Mouse (Mus musculus) right cerebral cortex, adult 18-20 months (tissue): ENCODE data around the gene Igf1r.

Experiments used
- DNase-seq: peaks from one replicate; pipeline ENCODE4 v3.0.0; 2022; ENCODE audit warnings: mixed read lengths

Igf1r gene

DNA sequence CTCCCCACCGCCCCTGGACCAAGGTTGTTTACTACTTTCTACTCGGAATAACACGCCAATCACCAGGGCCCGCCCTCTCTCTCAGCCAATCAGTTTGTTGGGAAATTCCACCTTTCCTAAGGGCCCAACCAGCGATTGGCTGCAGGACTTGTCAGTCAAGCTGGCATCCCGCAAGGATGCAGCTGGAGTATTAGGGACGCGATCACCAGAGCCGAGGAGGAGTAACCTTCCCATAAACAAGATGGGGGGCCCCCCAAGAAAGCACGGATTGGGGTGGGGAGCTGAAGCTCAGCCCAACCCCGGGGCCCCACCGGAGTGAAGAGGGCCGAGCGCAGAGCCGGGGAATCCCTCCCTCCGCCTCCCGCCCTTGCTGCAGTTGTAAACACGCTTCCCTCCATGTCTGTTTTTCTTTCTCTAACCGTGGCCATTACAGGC lies 176.5 kb downstream of the Igf1r start:
- DNase-seq: peak; percentile 99

DNA sequence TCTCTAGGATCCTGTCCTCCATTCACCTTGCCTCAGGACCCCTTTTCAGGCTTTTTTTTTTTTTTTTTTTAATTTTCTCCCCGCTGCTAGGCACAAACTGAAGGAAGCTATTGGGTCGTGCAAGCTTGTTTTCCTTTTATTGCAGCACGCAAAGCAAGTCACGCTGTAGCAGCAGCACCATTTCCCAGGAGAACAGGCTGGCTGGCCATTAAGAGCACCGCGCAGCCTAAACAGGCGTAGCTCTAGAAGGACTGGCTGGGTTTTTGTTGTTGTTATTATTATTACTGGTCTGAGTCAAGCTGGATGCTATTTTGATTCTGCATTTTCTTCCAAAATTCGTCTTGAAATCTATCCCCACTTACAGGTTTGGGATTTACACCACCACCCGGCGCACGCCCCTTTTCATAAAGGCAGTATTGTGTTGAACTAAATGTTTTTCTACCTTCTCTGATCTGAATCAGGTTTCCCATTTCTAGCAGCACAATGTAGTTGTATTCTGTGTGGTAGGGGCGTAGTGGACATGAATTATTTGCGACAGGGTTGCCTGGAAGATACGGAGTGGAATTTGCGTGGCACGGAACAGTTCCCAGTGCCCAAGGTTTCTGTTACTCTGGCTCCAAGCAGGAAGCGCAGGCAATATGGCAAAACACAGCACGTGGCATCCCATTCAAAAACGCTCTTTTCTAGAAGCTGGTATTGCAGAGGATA lies 177.1 kb downstream of the Igf1r start:
- peak; percentile 93 for DNase-seq

- DNase-seq: no peak
These were observed 178.4 kb downstream of the Igf1r start for GRCm38 (mm10) chr7:68130950-68131580.

- no peak for DNase-seq
These were observed 181.1 kb downstream of the Igf1r start for GRCm38 (mm10) chr7:68133679-68134078.

GRCm38 (mm10) chr7:68134948-68135347 lies 182.3 kb downstream of the Igf1r start:
- no peak for DNase-seq

- DNase-seq: no peak
These were observed 183.4 kb downstream of the Igf1r start for GRCm38 (mm10) chr7:68136056-68136455.

- no peak for DNase-seq
These were observed 186.8 kb downstream of the Igf1r start for GRCm38 (mm10) chr7:68139384-68139783.

- no peak for DNase-seq
These were observed 187.6 kb downstream of the Igf1r start for GRCm38 (mm10) chr7:68140041-68140807.

- DNase-seq: no peak
These were observed 191.6 kb downstream of the Igf1r start for GRCm38 (mm10) chr7:68144266-68144665.

GRCm38 (mm10) chr7:68148297-68149048 lies 195.8 kb downstream of the Igf1r start:
- no peak for DNase-seq

DNA sequence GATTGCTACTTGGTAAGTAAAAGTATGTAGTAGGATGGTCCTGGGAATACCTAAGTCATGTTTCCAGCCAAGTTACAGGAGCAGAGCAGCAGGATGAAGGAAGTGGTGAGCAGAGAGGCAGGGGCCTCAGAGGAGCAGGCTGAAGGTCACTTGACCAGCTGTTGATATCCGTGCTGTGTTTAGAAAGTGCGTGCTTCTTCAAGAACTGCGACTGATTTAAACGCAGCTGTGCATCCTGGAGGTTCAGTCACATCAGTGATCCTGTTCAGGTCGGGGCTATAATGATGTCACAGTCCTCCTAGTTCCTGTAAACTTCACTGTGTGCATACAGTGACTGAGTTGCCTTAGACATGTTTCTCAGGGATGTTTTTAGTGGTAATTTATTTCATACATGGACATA lies 199.3 kb downstream of the Igf1r start:
- DNase-seq: no peak

DNA sequence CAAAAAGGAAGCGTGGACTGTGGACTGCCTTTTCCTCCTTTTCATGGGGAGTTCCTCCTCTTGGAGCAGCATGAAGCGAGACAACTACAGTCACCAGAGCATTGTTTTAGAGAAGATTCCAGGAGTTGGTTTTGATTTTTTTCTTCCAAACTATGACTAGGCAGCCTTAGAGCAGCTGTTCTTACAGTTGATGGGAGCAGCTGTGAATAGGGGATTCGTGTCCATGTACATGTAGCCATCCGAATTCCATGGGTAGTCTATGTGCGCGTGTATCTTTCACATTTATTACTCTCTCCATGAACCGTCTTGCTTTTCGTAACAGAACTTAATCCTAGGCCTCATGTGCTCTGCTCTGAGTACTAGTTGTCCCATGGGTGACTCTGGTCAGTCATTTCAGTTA lies 199.8 kb downstream of the Igf1r start:
- DNase-seq: no peak

GRCm38 (mm10) chr7:68153269-68153668 lies 200.6 kb downstream of the Igf1r start:
- no peak for DNase-seq

DNA sequence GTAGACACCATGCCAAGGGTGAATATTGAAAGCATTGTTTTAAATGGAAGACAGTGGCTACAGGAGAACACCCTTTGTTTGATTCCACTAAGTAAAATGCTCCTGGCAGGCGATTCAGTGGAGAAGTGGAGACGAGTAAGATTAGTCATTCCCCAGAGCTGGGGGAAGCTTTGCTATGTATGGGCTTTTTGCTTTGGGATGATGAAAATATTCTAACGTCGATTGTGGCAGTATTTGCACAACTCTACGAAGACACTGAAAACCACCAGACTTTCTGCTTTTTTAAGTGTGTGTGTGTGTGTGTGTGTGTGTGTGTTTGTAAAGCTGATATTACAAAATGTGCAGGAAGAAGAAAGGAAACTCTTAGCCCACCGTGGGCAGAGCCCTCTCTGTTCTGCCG lies 202.0 kb downstream of the Igf1r start:
- DNase-seq: peak; percentile 35

GRCm38 (mm10) chr7:68160094-68160791 lies 207.6 kb downstream of the Igf1r start:
- DNase-seq: no peak

DNA sequence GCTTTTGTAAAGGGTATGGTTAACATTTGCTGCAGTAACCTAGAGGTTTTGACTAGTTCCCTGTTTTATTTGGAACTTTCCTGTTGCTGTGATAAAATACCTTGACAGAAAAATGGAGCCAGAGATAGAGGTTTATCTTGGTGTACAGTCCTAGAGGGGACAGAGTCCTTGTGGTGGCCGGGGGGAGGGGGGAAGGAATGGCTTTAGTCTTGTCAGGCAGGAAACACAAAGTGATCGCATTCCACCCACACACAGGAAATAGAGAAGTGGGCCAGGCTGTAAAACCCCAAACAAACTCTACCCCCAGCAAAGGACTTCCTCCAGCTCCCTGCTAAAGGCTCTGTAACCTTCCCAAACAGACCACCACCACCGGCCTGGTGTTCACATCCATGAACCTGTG lies 211.4 kb downstream of the Igf1r start:
- no peak for DNase-seq

GRCm38 (mm10) chr7:68172776-68173175 lies 220.1 kb downstream of the Igf1r start:
- DNase-seq: no peak

DNA sequence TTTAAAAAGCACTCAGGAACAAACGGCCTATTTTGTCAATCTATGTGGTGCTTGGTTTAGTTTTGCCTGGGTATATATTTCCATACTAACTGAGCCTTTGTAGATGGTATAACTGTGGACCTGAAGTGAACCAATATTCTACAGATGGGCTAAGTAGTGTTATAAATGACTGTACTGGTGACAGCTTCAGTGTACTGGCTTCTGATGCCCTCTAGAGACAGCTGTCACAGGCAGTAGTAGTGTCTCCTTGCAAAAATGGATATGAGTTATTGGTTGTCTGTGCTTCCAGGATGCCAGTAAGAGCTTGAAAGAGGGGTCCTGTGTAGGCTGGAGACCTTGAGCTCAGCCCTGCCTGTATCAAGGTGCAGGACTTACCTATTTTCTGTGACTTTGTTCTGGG lies 227.0 kb downstream of the Igf1r start:
- no peak for DNase-seq

- DNase-seq: no peak
These were observed 228.5 kb downstream of the Igf1r start for GRCm38 (mm10) chr7:68181104-68181503.

GRCm38 (mm10) chr7:68182025-68182424 lies 229.4 kb downstream of the Igf1r start:
- no peak for DNase-seq

- no peak for DNase-seq
These were observed 230.1 kb downstream of the Igf1r start for GRCm38 (mm10) chr7:68182773-68183172.

GRCm38 (mm10) chr7:68183421-68183820 lies 230.8 kb downstream of the Igf1r start:
- DNase-seq: no peak
